Mouse (Mus musculus) megakaryocyte-erythroid progenitor cell, adult 5-6 weeks (primary cell): ENCODE results near the gene Usp30. TPM values are rescaled to one million over a fixed set of nuclear protein-coding genes. Genes with fewer than 3 reads are reported as not detected.
A peak's percentile ranks its signal among the peaks of the same experiment; 100 is the strongest.

ENCODE experiments used
- ATAC-seq: replicated peaks from 2 replicates; pipeline ENCODE4 v1.8.0; 2016; ENCODE audit warnings: mild to moderate bottlenecking, inconsistent platforms; ENCODE audit not compliant: severe bottlenecking, poor library complexity, low FRiP score, low TSS enrichment
- total RNA-seq, 2 experiments: library from RNA; stranded (forward) in 1 of 2; stranded (reverse) in 1 of 2; fragments of 200-1000, 215-1000 nt in 1 of 2; fragments of >200 nt in 1 of 2; fragmentation: Nextera tagmentation in 1 of 2; gene quantifications; 2 replicates each; pipeline ENCODE4 v1.2.3; 2014 to 2017

Gene Usp30
- total RNA-seq, 2 experiments from 2014 or later: 3.5 to 11.0 TPM

GRCm38 (mm10) chr5:114119806-114120205 lies 54.5 kb downstream of the Usp30 start:
- no peak for ATAC-seq

- no peak for ATAC-seq
Observed at GRCm38 (mm10) chr5:114126008-114126407, 60.7 kb downstream of the Usp30 start.

GRCm38 (mm10) chr5:114126499-114127244 lies 61.4 kb downstream of the Usp30 start:
- ATAC-seq: no peak

- ATAC-seq: peak; percentile 49
Observed at GRCm38 (mm10) chr5:114127374-114128349, 62.4 kb downstream of the Usp30 start, which contains the start of gene Alkbh2. TSS of gene Alkbh2 (minus strand) at chr5:114128218.

DNA sequence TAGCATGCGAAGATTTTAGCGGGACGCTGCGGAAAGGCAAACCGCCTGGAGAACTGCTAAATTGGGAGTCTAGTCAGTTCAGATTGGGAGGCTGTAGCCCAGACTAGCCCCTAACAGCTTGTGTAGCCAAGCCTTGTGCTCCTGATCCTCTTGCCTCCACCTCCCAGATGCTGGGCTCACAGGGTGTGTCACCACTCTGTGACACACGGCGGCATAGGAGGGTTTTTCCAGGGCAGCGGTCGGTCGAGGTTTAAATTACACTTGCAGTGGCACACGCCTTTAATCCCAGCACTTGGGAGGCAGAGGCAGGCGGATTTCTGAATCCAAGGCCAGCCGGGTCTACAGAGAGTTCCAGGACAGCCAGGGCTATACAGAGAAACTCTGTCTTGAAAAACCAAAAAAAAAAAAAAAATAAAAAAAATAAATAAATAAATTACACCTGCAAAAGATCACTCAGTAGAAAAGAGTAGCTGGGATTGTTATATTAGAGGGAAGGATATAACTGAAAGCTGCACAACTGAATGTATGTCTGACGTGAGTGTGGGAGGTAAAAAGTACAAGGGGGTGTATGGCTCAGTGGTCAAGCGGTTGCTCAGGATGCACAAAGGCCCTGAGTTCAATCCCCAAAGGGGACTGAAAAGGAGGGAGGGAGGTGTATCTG lies 64.4 kb downstream of the Usp30 start:
- ATAC-seq: no peak

DNA sequence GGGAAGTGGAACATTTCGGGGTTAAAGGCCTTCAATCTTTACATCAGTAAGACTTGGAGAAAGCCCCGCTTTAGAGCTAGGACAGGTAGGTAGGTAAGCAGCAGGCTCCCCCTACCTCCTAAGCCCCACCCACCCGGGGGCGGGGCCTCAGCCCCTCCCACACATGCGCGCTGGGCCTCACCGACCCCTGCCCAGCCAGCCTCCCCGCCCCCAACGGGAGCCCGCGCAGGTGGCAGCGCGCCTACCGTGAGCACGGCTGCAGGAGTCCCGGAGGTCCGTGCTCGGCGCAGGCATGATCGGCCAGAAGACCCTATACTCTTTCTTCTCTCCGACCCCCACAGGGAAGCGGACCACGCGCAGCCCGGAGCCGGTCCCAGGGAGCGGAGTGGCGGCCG lies 64.9 kb downstream of the Usp30 start, which contains the start of gene Ung:
Gene Ung, plus strand, starts transcription at position 176 of the 395 bp plus-strand sequence.
- ATAC-seq: no peak

GRCm38 (mm10) chr5:114130698-114131520 lies 65.6 kb downstream of the Usp30 start:
- peak; percentile 74 for ATAC-seq

DNA sequence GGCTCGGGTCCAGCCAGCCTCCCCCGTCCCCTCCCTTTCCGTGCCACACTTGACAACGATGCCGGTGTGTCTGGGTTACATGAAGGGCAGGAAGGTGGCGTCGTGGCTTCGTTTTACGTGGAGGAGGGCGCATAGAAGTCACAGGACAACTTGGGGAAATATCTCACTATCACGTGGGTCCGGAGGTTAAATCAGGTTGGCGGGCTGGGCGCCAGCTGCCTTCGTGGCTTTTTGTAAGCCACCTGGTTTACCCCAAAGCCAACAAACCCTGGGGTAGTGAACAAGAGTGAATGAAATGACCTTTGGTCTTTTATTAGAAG lies 66.2 kb downstream of the Usp30 start:
- ATAC-seq: no peak

GRCm38 (mm10) chr5:114132841-114133240 lies 67.6 kb downstream of the Usp30 start:
- no peak for ATAC-seq

DNA sequence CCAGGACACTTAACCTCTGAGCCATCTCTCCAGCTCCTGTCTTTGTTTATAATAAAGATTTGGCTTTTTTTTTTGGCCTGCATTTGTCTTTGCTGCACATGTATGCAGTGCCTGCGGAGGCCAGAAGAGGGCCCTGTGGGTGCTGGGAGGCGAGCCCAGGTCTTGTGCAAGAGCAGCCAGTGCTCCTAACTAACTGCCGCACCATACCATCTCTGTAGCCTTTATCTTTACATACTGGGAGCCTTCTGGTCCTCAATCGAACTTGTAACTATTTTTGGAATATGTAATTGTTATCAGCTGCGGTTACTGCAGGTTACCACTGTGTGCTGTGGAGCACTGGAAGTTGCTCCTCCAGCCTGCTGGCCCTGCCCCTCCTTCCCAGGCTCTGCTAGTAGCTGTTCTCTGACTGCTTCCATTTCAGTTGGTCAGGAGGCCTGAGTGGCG lies 68.9 kb downstream of the Usp30 start:
- peak; percentile 82 for ATAC-seq

GRCm38 (mm10) chr5:114135516-114135915 lies 70.3 kb downstream of the Usp30 start:
- ATAC-seq: no peak

GRCm38 (mm10) chr5:114137481-114138276 lies 72.4 kb downstream of the Usp30 start:
- ATAC-seq: no peak

DNA sequence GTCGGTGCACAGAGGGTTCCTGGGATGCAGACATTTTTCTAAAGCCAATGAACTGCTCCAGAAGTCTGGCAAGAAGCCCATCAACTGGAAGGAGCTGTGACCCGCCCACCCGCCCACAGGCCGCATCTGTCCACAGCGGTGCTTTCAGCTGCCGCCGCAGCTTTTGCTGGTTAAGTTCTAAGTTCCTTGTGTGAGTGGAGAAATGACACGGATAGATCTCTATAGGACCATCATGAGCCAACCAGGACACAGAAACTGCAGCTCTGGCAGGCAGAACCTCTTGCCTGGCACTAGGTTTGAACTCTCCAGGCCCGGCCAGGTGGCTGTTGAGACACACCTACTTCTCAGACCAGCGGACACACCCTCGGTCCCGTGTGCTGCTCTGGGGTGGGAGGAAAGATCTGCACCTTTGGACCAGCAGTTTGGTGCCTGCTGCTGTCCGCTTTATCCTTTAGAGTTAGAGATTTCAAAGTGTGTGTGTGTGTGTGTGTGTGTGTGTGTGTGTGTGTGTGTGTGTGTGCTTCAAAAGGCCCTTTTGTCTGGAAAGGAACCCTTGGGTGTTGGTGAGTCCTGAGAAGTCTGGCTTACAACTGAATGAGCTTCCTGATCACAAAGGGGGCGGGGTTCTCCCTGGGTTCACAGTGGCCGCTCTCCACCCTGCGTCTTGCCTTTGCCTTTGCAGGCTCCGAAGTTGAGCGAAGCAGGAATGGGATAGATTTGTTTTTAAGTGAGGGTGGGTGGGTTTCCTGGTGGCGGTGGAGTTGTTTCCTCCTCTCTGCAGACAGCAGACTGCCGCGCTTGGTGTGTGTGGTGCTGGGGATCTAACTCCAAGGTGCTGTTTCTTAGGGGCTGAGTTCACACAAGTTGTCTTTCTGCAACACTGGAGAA lies 73.3 kb downstream of the Usp30 start:
- no peak for ATAC-seq

DNA sequence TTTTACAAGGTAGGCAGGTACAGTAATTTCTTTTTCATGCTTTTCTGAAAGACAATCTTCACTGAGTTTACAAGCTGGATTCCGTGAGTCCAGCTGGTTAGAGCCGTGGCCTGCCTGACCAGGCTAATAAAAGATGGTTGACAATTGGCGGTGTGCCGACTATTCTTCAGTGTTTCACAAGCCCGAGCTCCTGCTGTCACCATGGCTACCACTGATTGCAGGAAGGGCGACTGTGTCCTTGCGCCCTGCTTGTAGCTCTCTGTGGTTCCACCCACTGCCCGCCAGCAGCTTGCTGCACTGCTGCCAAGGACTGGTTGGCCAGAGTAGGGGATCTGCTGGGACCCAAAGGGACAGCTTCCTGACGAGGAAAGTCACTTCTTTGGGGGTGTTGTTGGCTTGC lies 73.9 kb downstream of the Usp30 start:
- ATAC-seq: no peak

- no peak for ATAC-seq
Observed at GRCm38 (mm10) chr5:114146028-114146888, 81.0 kb downstream of the Usp30 start, which contains the start of gene Acacb. TSS of gene Acacb (plus strand) at chr5:114146535.
